Mouse (Mus musculus) layer of hippocampus, adult 9-11 months (tissue): ENCODE data around the gene Hbp1.
A peak's percentile ranks its signal among the peaks of the same experiment; 100 is the strongest.

ENCODE experiments used
- DNase-seq: peaks from one replicate; pipeline ENCODE4 v3.0.0; 2022

Hbp1 gene

DNA sequence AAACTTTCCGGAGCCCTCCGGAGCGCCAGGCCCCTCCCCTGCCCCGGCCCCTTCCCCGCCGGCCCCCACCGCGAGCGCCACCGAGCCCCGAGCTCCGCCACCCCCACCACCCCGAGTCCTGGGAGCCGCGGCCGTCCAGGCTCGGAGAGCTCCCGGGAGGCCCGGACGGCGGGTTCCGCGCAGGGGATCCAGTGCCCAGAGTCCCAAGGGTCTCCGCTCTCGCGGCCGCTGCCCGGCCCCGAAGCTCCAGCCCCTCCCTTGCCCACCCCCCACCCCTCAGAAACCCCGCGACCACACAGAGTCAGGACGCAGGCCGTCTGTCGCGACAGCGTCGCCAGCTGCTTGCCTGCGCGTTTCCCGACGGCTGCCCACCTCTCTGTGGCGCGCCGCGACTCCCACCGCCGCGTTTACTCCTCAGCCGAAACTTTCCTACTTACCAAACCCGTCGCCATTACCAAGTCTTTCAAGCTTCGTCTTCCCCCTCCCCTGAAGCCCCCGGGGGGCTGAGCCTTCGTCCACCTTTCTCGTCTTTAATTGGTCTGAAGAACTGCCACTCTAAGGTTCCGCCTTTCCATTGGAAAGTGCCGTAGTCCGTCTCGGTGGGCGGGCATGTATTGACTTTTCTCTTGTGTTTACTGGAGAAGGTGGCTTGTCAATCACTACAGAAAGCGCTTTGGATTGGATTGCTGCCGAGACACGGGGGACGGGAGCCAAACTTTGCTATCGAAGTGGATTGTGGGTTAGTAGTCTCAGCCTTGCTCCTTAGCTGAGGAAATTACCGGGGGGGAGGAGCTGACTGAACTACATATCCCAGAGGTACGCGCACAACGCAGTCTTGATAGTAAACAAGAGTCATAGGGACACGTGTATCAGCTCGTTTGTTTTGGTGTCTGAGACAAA lies at the start of gene Hbp1:
Hbp1 (minus strand) TSS at position 777 of the 900 bp plus-strand sequence.
- DNase-seq: peak; percentile 100

DNA sequence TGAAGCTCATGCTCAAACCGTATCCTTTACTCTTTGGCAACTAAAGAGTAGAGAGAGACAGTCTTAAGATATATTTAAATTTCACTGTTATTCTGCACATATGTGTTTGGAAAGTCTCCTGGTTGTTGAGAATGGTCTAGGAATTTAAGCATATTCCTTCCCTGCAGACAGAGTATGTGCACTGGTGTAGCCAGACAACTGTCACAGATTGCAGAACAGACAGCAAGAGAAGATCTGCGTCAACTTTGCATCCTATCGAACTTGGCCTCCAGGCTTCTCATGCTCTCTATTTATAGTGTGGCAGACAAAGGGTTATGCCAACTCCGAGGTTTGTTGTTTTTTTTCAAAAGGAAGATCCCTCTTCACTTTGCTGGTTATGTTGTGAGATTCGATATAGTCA lies 48.4 kb upstream of the Hbp1 start:
- DNase-seq: no peak

DNA sequence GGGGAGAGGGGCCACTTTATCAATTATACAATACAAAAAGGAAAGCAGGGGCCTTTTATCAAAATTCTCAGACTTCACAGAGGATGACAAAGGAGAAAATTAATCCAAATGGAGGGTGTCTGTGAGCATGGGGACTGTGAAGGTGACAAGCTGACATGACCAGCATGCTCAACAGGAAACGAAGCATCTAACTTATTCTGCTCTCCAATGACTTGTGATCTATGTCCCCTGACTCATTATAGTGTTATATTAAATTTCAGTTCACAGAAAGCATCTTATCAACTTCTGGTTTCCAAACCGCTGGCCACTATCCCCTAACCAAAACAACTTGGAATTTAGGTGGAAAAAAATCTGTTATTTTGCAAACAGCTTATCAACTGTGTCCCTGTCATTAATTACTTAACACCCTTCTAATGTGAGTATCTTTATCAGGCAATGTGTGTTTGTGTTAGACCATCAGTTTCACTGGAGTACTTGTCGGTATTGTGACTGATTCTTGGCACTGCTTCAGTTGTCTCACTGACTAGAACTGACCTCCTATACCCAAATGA lies 47.1 kb upstream of the Hbp1 start:
- DNase-seq: no peak

DNA sequence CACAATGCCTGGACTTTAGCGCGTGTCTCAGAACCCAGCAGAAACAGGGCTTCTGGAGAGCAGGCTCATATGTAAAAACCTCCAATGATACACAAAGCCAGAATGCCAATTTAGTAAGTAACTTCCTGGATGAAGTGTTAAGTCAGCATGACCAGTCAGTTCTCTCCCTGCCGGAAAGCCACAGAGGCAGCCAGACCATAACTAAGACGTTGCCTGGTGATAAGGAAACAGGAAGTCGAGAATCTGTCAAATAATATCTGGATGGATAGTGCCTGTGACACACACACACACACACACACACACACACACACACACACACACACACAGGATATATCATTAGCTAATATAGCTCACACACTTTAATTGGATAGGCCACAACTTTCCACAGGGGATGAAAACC lies 46.5 kb upstream of the Hbp1 start:
- DNase-seq: no peak

DNA sequence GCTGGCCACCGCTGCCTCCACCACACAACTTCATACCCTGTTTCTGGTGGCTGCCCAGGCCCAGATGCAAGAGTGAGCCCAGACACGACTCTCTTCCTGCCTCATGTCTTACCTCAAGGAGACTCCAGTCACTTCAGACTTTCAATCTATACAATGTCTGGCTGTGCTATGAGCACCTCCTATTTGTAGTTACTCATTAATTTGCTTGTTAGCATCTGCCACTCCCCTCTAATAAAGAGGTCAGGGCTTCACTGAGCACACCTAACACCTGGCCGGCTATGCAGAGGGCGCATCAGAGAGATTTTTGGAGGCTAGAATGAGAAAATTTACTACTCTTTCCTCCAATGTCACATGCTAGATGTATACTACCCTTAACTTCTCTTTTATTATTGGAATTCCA lies 40.2 kb upstream of the Hbp1 start:
- DNase-seq: no peak

DNA sequence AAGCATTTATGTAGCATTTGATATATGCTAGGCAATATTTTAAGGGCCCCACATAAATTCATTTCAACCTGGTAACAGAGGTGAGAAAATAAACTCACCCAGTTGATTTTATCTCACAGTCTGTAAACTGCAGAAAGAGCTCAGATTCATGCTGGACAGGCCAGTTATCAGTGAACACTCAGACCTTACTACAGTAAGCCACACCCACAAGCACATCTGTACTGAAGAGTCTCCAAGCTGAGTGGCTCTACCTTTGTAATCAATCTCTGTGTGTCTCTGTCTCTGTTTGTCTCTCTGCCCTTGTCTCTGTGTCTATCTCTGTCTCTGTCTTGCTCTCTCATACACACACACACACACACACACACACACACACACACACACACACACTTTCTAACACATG lies 39.4 kb upstream of the Hbp1 start:
- DNase-seq: no peak

DNA sequence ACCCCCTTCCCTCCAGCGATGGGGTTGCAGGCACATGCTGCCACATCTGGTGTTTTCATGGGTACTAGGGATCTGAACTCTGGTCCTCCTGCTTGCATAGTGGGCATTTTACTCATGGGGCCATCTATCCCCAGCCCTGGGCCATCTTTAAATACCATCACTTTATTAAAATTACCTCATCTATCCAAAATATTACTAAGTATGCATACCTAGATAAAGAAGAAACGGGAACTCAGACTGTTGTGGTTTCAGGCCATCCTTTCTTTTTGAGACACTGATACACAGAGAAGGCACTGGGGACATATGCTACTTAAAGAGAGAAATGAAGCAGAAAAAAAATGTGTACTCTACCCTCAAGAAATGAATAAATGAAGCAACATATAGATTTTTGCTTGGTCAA lies 36.1 kb upstream of the Hbp1 start:
- no peak for DNase-seq

DNA sequence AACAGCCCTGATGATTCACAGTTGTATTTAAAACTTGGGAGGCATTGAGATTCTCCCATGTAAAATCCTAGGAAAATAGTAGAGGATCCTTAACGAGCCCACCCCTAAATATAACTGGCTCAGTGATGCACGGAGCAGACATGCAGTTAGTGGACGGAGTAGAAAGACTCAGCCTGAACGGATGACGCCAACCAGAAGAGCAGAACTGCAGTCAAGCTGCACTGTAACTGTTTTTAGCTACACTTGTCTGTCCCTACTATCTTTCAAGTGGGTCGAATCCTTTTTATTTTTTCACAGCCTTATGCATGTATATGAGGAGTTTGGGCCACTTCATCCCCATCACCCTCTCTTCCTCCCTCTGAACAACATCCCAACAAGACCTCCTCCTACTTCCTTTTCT lies 35.4 kb upstream of the Hbp1 start:
- DNase-seq: no peak

DNA sequence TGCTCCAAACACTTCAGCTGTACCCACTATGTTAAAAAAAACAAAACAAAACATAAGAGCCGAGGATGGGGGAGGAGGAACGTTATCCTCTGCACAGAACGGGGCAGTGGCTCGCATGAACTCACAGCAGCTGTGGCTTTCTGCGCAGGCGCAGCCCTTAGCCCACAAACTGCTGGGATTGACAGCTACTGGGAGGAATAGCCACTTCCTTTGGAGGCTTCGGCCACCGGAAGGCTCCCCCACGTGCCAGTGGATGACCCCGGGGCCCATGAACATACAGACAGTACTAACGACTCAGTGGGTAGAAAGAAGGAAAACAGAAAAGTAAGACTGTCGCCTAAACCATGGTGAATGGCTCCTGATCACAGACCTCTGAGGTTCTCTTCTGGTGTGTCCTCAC lies 34.3 kb upstream of the Hbp1 start:
- no peak for DNase-seq

DNA sequence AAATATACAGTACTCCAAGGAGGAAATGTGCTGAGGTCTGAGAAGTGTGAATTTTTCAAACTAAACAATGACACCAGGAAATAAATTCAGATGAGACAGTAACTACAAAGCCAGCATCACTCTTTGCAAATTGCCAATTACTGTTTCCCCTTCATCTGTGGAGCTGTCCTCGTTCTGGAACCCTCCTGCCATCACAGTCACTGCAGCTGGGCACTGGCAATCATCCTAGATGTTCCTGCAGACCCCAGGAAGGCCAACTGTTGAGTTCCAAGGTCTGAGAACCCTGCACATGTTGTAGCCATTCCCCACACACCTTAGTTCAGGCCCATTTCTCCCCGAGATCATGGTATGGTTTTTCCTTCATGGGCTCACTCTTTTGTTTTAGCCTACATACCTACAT lies 33.9 kb upstream of the Hbp1 start:
- DNase-seq: no peak

DNA sequence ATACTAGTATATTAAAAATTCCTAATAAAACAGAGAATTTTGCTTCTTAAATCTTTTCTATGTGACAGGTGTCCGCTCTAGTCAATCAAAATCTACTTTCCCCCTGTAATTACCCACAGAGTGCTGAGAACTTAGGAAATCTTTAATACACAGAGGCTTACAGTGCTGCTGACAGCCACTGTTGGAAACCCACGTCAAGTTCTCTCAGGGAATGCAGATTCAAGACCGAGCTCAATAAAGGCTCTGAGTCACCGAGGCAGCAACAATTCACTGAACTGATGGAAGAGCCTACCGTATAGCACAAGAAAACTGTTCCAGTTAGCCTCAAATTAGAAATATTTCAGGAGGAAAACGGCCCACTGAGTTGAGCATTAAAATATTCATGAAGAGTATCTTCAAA lies 33.4 kb upstream of the Hbp1 start:
- no peak for DNase-seq

DNA sequence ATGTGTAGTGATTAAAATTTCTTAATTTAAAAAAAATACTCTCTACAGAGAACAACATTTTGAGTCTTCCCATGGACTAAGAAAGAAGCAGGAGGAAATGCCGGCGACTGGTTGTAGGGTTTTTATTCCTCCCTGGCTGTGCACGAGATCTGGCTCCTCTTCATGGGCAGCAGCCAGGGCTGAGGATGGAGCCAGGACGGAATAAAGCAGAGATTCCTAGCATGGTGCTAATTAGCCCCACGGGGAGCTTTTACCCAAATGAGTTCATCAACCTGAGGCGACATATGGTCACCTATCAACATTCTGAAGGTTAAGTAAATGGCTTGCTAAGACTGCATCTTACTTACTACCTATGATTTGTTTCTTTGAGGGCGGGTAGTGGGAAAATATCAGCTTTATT lies 32.9 kb upstream of the Hbp1 start:
- no peak for DNase-seq

DNA sequence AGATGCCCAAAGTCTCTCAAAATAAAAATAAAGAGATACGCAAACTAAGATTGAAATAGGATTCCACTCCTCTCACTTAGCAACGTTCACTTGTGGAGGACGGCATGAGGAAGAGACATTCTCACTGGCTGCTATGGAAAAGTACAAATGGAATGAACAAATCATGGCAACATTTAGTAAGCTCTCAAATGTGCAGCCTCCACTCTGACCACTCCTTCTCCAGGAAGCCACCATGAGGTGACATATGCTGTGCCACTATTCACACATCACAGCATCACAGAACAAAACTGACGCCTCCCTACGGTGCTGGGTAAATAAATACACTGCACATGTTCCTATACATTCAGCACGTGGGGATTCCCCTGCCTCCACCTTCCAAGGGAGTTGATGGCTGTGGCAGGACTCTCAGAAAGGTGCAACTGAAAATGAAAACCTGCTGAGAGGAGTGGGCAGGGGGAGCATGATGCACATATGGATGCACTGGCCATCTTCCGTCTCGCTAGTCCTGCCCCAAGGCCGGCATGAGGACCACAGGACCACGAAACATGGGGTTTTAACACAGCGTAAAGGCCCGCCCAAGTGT lies 27.4 kb upstream of the Hbp1 start:
- DNase-seq: no peak

DNA sequence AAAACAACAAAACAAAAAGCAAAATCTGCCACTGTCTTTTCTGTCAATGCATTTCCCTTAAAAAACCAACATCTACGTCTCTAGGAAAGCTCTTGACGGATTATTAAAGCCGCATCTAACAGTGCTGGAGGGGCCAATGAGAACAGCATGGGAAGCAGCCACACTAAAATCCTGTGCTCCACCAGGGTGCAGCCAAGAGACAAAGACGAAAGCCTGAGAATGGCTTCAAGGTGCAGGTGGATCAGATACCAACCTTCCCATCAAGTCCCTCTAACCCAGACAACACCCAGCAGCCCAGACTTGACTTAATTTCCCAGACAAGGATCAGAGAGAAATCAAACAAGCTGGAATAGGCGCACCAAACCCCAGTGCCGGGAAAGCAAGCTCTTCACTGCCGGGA lies 26.2 kb upstream of the Hbp1 start:
- no peak for DNase-seq

DNA sequence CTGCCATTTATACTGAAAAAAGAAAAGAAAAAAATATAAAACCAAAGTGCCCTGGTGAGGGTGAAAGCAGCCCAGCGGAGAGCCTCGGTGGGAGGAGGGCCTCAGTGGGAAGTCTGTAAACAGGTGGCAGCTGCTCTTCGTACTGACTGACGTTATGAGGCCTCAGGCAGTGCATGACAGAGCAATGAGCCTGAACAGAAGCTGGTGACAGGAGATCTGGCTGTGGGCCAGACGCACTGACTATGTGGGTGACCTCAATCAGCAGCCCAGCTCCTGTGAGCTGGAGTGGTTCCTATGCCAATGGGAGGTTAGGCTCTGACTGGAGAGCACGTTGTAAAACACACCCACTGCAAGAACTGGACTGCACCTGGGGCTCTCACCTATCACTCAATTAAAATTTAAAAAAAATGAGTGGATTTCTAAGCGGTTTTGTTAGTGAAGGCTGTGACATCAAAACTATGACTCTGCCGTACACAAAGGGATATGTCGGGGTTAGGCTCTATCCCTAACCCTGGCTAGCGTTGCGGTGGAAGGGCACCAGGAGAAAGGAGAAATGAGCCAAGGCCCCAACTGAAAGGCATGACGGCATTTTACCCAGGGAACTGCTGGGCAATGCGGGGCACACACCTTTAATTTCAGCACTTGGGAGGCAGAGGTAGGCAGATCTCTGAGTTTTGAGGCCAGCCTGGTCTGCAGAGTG lies 23.3 kb upstream of the Hbp1 start:
- DNase-seq: peak; percentile 80

DNA sequence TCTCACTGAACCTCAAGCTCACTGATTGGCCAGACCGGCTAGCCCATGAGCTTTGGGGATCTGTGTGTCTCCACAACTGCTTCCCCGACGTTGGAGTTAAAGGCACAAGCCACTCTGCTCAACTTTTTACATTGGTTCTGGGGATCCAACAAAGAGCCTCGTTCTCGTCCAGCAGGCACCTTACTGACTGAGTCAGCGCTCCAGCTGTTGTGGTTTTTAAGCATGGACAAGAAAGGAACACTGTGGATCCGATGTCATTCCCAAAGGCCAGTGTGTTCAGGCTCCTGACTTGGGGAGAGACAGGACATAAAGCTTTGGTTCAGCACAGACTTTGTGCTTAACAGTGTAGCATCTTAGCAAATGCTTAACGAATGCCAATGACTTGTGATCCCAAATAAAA lies 21.2 kb upstream of the Hbp1 start:
- DNase-seq: no peak

DNA sequence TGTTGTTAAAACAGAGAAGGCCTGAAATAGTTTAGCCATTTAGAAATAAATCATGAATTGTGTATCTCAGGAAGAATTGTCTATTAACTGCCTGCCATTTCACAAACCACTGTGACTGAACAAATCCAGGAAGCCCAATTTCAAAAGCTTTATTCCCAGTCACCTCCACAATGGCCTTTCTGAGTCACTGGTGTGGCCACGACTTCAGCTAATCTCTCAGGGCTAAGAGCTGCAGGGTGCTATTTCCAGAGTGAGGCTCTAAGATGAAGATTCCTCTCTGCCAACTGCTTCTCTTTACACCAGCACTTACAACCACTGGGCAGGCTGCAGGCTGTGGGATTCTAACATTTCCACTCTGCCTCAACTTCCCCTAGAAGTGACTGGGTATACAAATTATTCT lies 18.8 kb upstream of the Hbp1 start:
- no peak for DNase-seq

DNA sequence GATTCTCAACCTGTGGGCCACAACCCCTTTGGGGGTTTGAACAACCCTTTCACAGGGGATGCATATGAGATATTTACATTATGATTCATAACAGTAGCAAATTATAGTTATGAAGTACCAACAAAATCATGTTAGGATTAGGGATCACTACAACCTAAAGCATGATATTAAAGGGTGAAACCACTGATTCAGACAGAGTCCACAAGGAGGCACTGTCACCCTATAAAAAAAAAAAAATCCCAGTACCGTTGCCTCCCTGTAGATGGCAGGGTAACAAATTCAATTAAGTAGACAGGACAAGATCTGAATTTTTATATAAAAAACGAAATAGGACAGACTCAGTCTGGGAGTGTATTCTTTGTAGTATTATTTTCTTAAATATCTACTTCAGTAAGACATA lies 17.2 kb upstream of the Hbp1 start:
- no peak for DNase-seq

DNA sequence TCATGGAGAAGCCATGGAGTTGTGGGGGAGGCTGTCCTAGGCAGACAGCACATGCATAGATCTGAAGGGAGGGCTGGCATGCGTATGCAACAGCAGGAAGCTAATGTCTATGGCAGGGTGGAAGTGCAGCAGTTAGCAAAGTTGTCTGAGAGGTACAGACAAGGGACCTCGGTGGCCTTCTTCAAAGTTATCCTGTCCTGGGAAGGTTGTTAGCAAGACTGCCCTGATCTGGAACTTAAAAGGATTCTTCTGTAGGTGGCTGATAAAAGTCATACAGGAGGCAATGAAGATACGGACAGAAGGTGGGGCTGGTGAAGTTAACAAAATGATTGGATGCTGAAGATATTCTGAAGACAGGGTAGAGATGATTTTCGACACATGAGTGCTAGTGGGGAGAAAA lies 16.1 kb upstream of the Hbp1 start:
- DNase-seq: no peak

DNA sequence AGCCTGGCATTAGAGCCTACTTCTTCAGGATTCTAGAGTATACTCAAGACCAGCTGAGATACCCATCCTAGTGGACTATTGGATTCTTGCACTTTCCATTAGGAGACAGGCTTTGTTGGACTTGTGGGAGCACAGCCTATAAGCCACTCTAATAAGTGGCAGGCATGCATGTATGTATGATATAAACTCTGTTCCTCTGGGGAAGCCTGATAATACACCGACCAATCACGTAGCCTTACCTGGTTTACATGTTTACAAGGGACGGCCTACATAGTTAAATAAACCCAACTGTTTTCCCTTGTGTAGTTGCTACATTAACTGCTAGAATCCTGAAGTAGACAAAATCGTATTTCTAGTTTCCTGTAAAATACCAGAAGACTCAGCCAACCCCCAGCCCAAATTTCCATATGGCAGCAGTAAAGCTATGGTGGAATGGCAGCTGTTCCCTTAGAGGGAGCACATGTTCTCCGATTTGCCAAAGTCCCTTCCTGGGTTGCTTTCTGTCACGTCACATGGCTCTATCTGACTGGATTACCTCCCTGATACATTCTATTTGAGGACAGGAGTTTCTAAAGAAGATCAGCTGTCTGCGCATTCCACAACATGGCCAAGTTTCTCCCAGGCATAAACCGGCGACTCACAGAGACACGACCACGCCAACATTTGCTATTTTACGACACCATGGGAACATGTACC lies 15.3 kb upstream of the Hbp1 start:
- peak; percentile 71 for DNase-seq

DNA sequence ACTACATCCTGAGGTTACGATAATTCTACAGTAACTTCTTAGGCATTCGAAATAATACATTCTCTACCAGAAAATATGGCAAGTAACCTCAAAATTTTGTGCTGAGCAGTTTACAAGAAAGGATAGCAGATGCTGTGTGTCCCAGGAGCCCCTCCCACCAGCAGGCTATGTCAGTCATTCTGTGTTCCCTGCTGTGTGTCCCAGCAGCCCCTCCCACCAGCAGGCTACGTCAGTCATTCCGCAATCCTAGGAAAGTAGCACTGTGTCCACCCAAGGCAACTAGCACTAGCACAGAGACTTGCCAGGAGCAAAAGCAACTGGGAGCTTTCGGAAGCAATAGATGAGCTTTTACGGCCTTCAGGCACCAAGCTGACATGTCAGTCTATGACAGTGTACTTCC lies 13.7 kb upstream of the Hbp1 start:
- DNase-seq: peak; percentile 59

DNA sequence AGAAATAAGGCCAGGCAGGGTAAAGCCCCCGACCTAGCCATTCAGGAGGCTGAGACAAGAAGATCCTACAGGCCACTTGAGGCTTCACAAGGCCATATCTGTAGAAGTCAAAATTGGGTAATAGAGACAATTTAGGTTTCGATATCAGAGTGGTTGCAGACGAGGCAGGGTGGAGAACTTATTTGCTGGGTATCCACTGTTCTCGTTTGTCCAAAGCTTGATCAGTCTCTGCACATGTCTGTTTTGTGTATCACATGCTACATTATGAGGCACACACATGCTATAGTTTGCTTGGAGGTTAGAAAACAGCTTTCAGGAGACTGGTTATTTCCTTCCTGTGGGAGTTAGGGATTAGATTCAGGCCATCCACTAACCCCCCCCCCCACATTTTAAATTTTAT lies 5.5 kb upstream of the Hbp1 start:
- DNase-seq: no peak

DNA sequence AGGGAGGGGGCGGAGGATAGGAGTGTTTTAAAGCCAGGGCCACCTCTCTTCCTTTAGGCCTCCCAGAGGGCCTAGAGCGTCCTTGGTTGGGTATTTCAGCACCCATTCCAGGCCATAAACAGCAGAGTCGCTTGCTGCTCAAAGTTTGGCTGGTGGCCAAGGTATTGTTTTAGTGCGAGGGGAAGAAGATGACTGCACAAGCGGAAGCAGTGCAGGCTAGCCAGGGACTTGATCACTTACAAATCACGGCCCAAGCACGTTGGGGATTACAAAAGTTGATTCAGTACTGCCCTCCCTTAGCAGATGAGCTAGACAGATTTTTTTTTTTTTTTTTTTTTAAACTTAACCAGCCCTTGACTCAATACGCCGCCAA lies 310 bp upstream of the Hbp1 start:
- no peak for DNase-seq
